Mouse (Mus musculus): ENCODE data around the gene Wdr35.

GRCm38 (mm10) chr12:9040686-9041085, 67.0 kb downstream of the Wdr35 start:
- TF ChIP-seq POLR2A (IDR thresholded peaks at IDR 0.05; ENCODE audit: borderline replicate concordance, extremely low read depth, insufficient read depth, insufficient read length, poor library complexity, severe bottlenecking), result no peak
- TF ChIP-seq CTCF (IDR thresholded peaks at IDR 0.05; ENCODE audit: borderline replicate concordance, extremely low read depth, insufficient read depth, insufficient read length), result no peak

Measured in brain, embryonic 14.5 days (tissue).